Mouse (Mus musculus) MEL (cell line): Measurements from ENCODE around the gene Gjb2. TPM values are rescaled to one million over a fixed set of nuclear protein-coding genes. Genes with fewer than 3 reads are reported as not detected.

Experiments used
- DNase-seq: peaks from one replicate; pipeline ENCODE4 v3.0.0; 2011; ENCODE audit warnings: low read depth, low spot score
- H3K27ac ChIP-seq: 2 replicates; pipeline ENCODE4 v1.5.1; 2012; ENCODE audit warnings: low read depth, mild to moderate bottlenecking, control low read depth, low read length, moderate library complexity; ENCODE audit not compliant: control insufficient read depth
- H3K27me3 ChIP-seq, 2 experiments: fragments of 150-350 bp in 1 of 2; sonication (generic) in 1 of 2; 2 replicates each; pipeline ENCODE4 v1.6.1; 2012; ENCODE audit warnings: low read length in 2 of 2, mild to moderate bottlenecking in 2 of 2, improper control_type of control experiment in 1 of 2, moderate library complexity in 1 of 2; ENCODE audit not compliant: insufficient read depth in 2 of 2, control insufficient read depth in 1 of 2
- H3K36me3 ChIP-seq, 2 experiments: 2 replicates each; pipeline ENCODE4 v1.6.1; 2012 to 2014; ENCODE audit warnings: low read length in 2 of 2, improper control_type of control experiment in 1 of 2, inconsistent platforms in 1 of 2, mild to moderate bottlenecking in 1 of 2; ENCODE audit not compliant: insufficient read depth in 2 of 2, control insufficient read depth in 1 of 2
- H3K4me1 ChIP-seq, 2 experiments: fragments of 150-350 bp in 1 of 2; sonication (generic) in 1 of 2; 2 replicates each; pipeline ENCODE4 v1.6.1; 2012; ENCODE audit warnings: low read length in 2 of 2, improper control_type of control experiment in 1 of 2, mild to moderate bottlenecking in 1 of 2; ENCODE audit not compliant: insufficient read depth in 2 of 2, control insufficient read depth in 1 of 2
- H3K4me3 ChIP-seq, 2 experiments: fragments of 150-350 bp in 1 of 2; sonication (generic) in 1 of 2; 2 replicates each; pipeline ENCODE4 v1.5.1; 2012; ENCODE audit warnings: low read depth in 2 of 2, low read length in 2 of 2, mild to moderate bottlenecking in 2 of 2, moderate library complexity in 2 of 2, control low read depth in 1 of 2, improper control_type of control experiment in 1 of 2; ENCODE audit not compliant: control insufficient read depth in 1 of 2, insufficient read depth in 1 of 2
- H3K79me2 ChIP-seq: 2 replicates; pipeline ENCODE4 v1.6.1; 2012; ENCODE audit warnings: mild to moderate bottlenecking, low read length, moderate library complexity; ENCODE audit not compliant: control insufficient read depth, poor library complexity, insufficient read depth
- H3K9ac ChIP-seq: 2 replicates; pipeline ENCODE4 v1.6.1; 2012; ENCODE audit warnings: low read depth, mild to moderate bottlenecking, control low read depth, low read length, moderate library complexity; ENCODE audit not compliant: control insufficient read depth, poor library complexity, severe bottlenecking
- H3K9me3 ChIP-seq: fragments of 150-350 bp; sonication (generic); replicated peaks from 2 replicates; pipeline ENCODE4 v1.6.1; 2012; ENCODE audit warnings: mild to moderate bottlenecking, low read length, improper control_type of control experiment, moderate library complexity; ENCODE audit not compliant: insufficient read depth
- CTCF ChIP-seq, 3 experiments: IDR thresholded peaks in 2 of 3; conservative IDR thresholded peaks in 1 of 3; 2 replicates each; pipeline ENCODE4 v1.5.1; 2011 to 2012; ENCODE audit warnings: low read length in 3 of 3, low read depth in 2 of 3, mild to moderate bottlenecking in 2 of 3, improper control_type of control experiment in 1 of 3, inconsistent platforms in 1 of 3, mixed read lengths in 1 of 3, moderate library complexity in 1 of 3; ENCODE audit not compliant: control insufficient read depth in 1 of 3, insufficient read depth in 1 of 3, poor library complexity in 1 of 3, severe bottlenecking in 1 of 3
- E2F4 ChIP-seq: IDR thresholded peaks from 2 replicates; pipeline ENCODE4 v1.6.1; 2011; ENCODE audit warnings: low read depth, low read length, improper control_type of control experiment, borderline replicate concordance
- ETS1 ChIP-seq: IDR thresholded peaks from 2 replicates; pipeline ENCODE4 v1.6.1; 2012; ENCODE audit warnings: low read depth, mild to moderate bottlenecking, inconsistent platforms, low read length, improper control_type of control experiment, moderate library complexity
- MXI1 ChIP-seq: IDR thresholded peaks from 2 replicates; pipeline ENCODE4 v1.6.1; 2011; ENCODE audit warnings: mild to moderate bottlenecking, low read depth, low read length, improper control_type of control experiment
- MYC ChIP-seq: IDR thresholded peaks from 2 replicates; pipeline ENCODE4 v1.6.1; 2011; ENCODE audit warnings: low read depth, mild to moderate bottlenecking, low read length, improper control_type of control experiment, moderate library complexity
- RAD21 ChIP-seq: IDR thresholded peaks from 2 replicates; pipeline ENCODE4 v1.6.1; 2011; ENCODE audit warnings: mild to moderate bottlenecking, low read depth, low read length, improper control_type of control experiment
- SMC3 ChIP-seq: IDR thresholded peaks from 2 replicates; pipeline ENCODE4 v1.6.1; 2011; ENCODE audit warnings: low read depth, low read length, improper control_type of control experiment
- USF1 ChIP-seq: IDR thresholded peaks from 2 replicates; pipeline ENCODE4 v1.6.1; 2014; ENCODE audit warnings: low read depth, mild to moderate bottlenecking, inconsistent platforms, low read length, improper control_type of control experiment, moderate library complexity
- ZC3H11A ChIP-seq: IDR thresholded peaks from 2 replicates; pipeline ENCODE4 v1.6.1; 2012; ENCODE audit warnings: low read depth, mild to moderate bottlenecking, inconsistent platforms, low read length, improper control_type of control experiment
- polyA plus RNA-seq, 2 experiments: library from polyadenylated mRNA; stranded (reverse) in 1 of 2; unstranded in 1 of 2; fragments of >175 nt in 1 of 2; fragments of >200 nt in 1 of 2; gene quantifications; 2 replicates each; pipeline versions ENCODE4 v1.2.1 to v1.2.4; 2012; ENCODE audit warnings: low replicate concordance in 2 of 2, low read depth in 1 of 2; ENCODE audit not compliant: insufficient read length in 2 of 2, insufficient read depth in 1 of 2, missing spikeins in 1 of 2
- total RNA-seq: library from RNA; depleted of rRNA; stranded (reverse); fragments of 300-350 nt; gene quantifications from 2 replicates; pipeline ENCODE4 v1.2.3, GENCODE M21; 2012

The Gjb2 gene
- total and polyA plus RNA-seq, 3 experiments = not detected

- no peak overlapping the region for H3K9ac ChIP-seq
- no peaks in the 10 kb centered on the region for H3K4me1 ChIP-seq
- no peaks in the 10 kb centered on the region for H3K9me3 ChIP-seq
- no peak overlapping the region for H3K27ac ChIP-seq
- H3K79me2 ChIP-seq = no peaks in the 10 kb centered on the region
- H3K36me3 ChIP-seq = no peaks in the 10 kb centered on the region
- H3K27me3 ChIP-seq = peaks cover 0 to 5% of the 10 kb centered on the region in 2 experiments; a peak in 3 of 4 replicates
- H3K4me3 ChIP-seq = no peak overlapping the region
- DNase-seq = peak; percentile 36
- TF ChIP-seq RAD21 = peak; percentile 60
- TF ChIP-seq MYC = no peak
- no peak for TF ChIP-seq MXI1
- peak; percentile 54 to 63 (median 61) for TF ChIP-seq CTCF (IDR thresholded peaks at IDR 0.05 in 2 of 3, conservative IDR thresholded peaks at IDR 0.05 in 1 of 3; ENCODE audit: control insufficient read depth in 1 of 3, insufficient read depth in 1 of 3, low read depth in 2 of 3, low read length in 3 of 3, poor library complexity in 1 of 3, severe bottlenecking in 1 of 3)
- TF ChIP-seq ETS1 = no peak
- peak; percentile 49; the same call in 1 of the 2 replicates for TF ChIP-seq ZC3H11A
- TF ChIP-seq SMC3 = peak; percentile 69
- TF ChIP-seq, all 39 proteins: peak for 4
Observed at GRCm38 (mm10) chr14:57109194-57109593, 4.7 kb upstream of the Gjb2 start.

GRCm38 (mm10) chr14:57107916-57108315 lies 3.4 kb upstream of the Gjb2 start:
- Histone ChIP-seq H3K4me1 (no peaks in the 10 kb centered on the region), H3K36me3 (no peaks in the 10 kb centered on the region), H3K9me3 (no peaks in the 10 kb centered on the region)
- TF ChIP-seq ETS1 = no peak
- TF ChIP-seq CTCF (IDR thresholded peaks at IDR 0.05 in 2 of 3, conservative IDR thresholded peaks at IDR 0.05 in 1 of 3; ENCODE audit: control insufficient read depth in 1 of 3, insufficient read depth in 1 of 3, low read depth in 2 of 3, low read length in 3 of 3, poor library complexity in 1 of 3, severe bottlenecking in 1 of 3) = no peak
- no peak for TF ChIP-seq USF1
- TF ChIP-seq, all 39 proteins: peak for 0
- no peak overlapping the region for H3K9ac ChIP-seq
- no peak for DNase-seq
- H3K27me3 ChIP-seq = peaks cover 0 to 3% of the 10 kb centered on the region in 2 experiments; a peak in 2 of 4 replicates
- no peak overlapping the region for H3K4me3 ChIP-seq
- H3K79me2 ChIP-seq = no peaks in the 10 kb centered on the region
- H3K27ac ChIP-seq = no peak overlapping the region

GRCm38 (mm10) chr14:57107091-57107490 lies 2.6 kb upstream of the Gjb2 start:
- H3K9me3 ChIP-seq = no peaks in the 10 kb centered on the region
- no peaks in the 10 kb centered on the region for H3K4me1 ChIP-seq
- no peaks in the 10 kb centered on the region for H3K36me3 ChIP-seq
- H3K4me3 ChIP-seq = no peak overlapping the region
- no peak overlapping the region for H3K9ac ChIP-seq
- DNase-seq = no peak
- TF ChIP-seq E2F4 = no peak
- TF ChIP-seq, all 39 proteins: peak for 0
- no peaks in the 10 kb centered on the region for H3K79me2 ChIP-seq
- H3K27me3 ChIP-seq = peaks cover 0 to 3% of the 10 kb centered on the region in 2 experiments; a peak in 1 of 4 replicates
- H3K27ac ChIP-seq = no peak overlapping the region
